Mouse (Mus musculus) frontal cortex, postnatal 10 days (tissue): ENCODE results near the gene Map3k6.

Source experiments
- DNase-seq, 2 experiments: peaks; one replicate each; pipeline ENCODE4 v3.0.0; 2022; ENCODE audit warnings: low spot score in 2 of 2, mixed read lengths in 1 of 2

The Map3k6 gene

DNA sequence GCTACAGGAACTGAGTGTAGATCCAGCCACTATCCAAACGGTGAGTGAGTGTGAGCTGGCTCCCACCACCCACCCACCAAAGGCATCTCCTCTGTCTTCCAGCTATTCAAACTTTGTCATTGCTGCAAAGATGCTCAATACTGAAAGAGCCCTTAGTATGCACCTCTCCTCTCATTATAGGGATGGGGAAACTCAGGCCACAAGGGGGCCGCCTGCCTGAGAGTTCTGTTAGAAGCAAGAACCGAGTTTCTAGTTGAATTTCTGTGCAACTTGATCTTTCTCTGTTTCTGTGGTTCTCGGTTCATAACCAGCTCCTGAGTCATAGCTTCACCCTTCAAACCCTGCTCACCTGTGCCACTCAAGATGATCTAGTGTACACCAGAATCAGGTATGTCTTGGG lies 11.5 kb downstream of the Map3k6 start:
- DNase-seq = no peak

GRCm38 (mm10) chr4:133253412-133253811 lies 12.8 kb downstream of the Map3k6 start:
- DNase-seq = no peak

DNA sequence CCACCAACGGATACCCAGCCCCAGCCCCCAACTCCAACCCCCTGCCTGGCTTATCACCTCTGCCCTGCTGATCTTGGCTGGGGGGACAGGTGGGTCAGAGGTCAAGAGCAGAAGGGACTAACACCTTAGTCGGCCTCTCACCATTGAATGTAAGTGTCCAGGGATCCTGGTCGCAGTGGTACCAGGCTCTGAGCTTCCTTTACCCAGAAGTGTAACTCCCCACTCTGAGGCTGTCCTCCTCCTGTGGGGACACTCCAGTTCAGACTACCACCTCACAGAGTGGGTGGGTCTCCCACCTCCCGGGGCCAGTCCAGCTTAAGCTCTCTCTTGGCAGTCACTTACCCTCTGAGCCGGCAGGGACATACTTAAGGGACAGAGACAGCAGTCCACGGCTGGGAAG lies 14.8 kb downstream of the Map3k6 start:
- no peak for DNase-seq

DNA sequence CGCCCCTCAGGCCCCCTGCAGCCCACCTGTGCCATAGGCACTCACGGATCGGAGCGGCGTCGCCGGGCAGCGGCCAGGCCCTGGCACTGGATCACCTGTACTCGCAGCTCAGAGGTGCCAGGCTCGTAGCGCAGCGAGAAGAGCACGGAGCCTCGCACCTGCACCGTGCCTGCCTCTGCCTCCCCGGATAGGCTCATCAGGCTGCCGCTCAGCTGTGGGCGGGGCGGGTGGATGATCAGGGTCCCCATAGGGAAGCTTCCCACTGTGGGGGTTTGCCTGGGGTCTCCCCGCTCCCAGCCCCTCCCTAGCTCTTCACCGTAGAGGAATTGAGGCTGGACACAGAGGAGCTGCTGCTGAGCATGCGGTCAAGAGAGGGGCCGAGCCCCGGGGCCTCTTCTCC lies 16.2 kb downstream of the Map3k6 start:
- no peak for DNase-seq

GRCm38 (mm10) chr4:133257230-133257629 lies 16.6 kb downstream of the Map3k6 start:
- DNase-seq = no peak

GRCm38 (mm10) chr4:133257798-133258408 lies 17.3 kb downstream of the Map3k6 start:
- no peak for DNase-seq

DNA sequence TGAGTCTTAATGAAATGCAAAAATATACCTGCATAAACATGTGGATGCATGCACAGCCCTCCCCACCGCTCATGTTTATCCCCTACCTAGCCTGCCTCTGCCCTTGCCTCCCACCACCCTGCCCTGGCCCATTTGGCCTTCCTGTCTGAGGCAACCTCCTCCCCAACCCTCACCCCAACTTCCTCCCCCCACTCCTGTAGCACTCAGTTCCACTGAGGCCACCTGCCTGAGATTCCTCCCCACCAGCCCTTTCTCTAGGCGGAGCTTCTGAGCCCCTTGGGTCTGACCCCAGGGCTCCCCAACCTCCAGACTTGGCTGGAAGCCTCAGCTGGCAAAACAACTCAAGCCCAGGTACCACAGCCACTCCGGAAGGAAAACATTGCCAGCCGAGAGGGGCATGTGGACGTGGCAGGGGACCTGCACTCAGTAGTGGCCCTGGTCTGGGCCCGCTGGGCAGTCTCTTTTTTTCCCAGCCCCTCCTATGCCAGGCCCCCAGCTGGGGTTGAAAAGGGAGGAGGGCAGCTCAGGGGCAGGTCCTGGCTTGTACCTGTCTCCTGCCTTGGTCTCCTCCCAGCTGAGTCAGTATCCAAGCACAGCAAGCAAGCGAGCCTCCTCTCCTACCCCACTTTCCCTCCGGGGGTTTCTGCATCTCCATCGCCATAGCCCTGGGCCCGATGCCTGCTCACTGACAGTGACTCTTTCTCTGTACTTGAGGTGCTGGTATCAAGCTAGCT lies 21.2 kb downstream of the Map3k6 start:
- no peak for DNase-seq

GRCm38 (mm10) chr4:133262375-133262765 lies 21.8 kb downstream of the Map3k6 start:
- no peak for DNase-seq

- no peak for DNase-seq
Measured at GRCm38 (mm10) chr4:133262882-133263281, 22.3 kb downstream of the Map3k6 start, which contains the start of gene Sytl1. Gene Sytl1, minus strand, starts transcription at chr4:133263113.

- no peak for DNase-seq
Measured at GRCm38 (mm10) chr4:133263756-133264155, 23.1 kb downstream of the Map3k6 start.

DNA sequence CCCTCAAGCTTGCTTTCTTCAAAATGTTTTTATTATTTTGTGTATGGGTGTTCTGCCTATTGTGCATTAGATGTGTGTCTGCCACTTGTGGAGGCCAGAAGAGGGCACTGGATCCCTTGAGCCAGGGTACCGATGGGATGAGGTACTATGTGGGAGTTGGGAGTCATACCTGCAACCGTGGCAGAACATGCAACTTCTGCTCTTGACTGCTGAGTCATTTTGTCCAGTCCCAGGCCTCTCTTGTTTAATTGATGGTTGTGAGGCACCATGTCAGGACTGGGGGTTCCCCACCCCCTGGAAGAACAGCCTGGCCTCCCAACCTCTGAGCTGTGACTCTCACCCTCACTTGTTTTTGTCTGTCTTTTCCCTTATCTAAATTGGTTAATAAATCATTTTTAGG lies 23.9 kb downstream of the Map3k6 start:
- DNase-seq = no peak

GRCm38 (mm10) chr4:133265297-133265696 lies 24.7 kb downstream of the Map3k6 start:
- DNase-seq = no peak

- no peak for DNase-seq
Measured at GRCm38 (mm10) chr4:133265759-133266158, 25.1 kb downstream of the Map3k6 start.

- DNase-seq = no peak
Measured at GRCm38 (mm10) chr4:133266248-133266880, 25.7 kb downstream of the Map3k6 start.

- no peak for DNase-seq
Measured at GRCm38 (mm10) chr4:133268931-133269330, 28.3 kb downstream of the Map3k6 start.

DNA sequence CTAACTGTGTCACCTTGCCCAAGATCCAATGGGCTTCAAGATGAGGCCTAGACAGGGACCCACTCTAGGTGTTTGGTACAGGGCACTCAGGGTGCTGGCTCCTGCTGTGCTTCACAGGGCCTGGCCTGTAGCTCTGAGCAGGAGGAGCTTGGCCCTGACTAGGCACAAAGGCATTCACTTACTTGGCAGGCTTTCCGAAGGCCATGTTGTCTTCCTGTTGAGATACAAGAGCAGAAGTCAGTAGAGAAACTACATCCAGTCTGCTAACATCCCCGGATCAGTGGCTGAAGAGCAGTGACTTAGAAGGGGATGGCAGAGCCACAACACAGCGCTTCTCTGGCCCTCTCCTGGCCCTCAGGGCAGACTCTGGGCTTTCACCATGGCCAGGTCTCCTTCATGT lies 29.0 kb downstream of the Map3k6 start:
- no peak for DNase-seq

- no peak for DNase-seq
Measured at GRCm38 (mm10) chr4:133270929-133271328, 30.3 kb downstream of the Map3k6 start.

DNA sequence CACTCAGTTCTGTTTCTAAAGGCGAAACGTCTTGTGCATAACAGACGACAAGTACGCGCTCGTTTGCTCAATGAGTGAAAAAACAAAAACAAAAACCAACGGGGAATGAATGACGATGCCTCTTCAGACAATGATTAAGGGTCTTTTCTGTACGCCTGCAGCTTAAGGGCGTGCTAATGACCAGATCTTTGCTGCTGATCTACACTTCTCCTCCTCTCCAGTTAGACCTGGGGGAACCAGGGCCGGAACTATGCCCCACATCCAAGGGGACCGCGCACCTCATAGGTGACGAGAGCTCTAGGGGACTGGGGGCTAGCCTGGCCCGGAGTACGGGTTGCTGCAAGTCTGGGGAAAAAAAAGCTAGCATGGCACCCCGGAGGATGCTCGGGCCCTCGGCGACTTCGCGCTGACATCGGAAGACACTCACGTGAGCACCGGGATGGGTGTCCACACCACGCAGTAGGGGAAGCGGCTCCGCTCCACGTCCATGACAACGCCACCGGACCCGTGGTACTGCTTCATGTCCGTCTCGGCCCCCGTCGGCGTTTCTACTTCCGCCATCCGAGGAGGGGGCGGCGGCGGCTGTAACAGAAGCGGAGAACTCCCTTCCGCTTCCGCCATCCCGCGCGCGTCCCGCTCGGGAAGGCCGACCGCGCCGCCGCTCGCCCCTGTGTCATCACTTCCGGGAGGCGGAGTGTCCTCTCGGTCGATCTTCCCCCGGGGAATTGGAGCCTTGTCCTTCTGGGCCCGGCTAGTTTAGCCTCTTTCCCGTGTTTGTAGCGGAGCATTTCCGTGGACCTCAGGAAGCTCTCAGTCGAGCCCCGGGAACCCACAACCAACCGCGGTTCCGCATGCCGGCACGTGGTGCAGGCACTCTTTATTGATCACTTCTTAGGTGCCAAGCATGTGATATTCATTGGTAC lies 36.7 kb downstream of the Map3k6 start, which contains the start of gene Tmem222:
Tmem222 (minus strand) TSS at position 689 of the 923 bp plus-strand sequence.
- DNase-seq = peak; percentile 90 to 94

DNA sequence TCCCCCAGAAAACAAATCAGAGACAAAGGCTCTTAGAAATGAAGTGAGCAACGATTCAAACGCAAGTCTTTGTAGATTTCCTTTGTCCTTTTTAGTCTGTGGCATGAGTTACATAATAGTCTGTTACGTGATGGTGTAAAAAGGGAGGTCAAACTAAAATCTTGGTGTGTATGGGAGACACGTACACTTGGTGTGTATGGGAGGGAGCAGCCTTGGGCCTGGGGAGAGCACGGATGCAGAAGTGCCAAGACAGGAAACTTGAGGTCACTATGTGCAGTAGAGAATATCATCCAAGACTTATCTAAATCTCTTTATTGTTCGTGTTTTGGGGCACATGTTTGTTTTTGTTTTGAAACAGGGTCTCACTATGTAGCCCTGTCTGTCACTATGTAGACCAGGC lies 37.4 kb downstream of the Map3k6 start:
- DNase-seq = no peak

GRCm38 (mm10) chr4:133278482-133278881 lies 37.9 kb downstream of the Map3k6 start:
- DNase-seq = no peak

DNA sequence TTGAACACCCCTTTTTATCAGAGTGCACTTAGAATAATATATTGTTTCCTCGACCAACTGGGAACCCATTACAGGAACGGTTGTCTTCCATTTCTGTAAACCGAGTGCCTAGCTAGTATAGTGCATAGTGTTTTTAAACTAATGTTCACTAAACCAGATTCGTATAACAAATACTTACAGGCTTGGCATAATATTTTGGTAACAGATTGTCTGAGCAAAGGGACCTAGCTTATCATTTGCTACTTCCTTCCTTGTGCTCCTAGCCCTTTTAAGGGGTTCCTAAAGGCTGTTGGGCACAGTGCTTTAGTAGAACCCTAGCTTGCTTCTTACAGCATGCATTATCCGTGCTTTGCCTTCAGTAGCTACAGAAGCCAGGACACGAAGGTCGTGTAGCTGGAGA lies 40.9 kb downstream of the Map3k6 start:
- no peak for DNase-seq
